Mouse (Mus musculus): ENCODE results near the gene Slc37a2. TPM values are rescaled to one million over a fixed set of nuclear protein-coding genes. Genes with fewer than 3 reads are reported as not detected.
A peak's percentile ranks its signal among the peaks of the same experiment; 100 is the strongest.

The Slc37a2 gene
- total and polyA plus RNA-seq, 3 experiments = 8.9 to 14.5 (median 13.0) TPM

DNA sequence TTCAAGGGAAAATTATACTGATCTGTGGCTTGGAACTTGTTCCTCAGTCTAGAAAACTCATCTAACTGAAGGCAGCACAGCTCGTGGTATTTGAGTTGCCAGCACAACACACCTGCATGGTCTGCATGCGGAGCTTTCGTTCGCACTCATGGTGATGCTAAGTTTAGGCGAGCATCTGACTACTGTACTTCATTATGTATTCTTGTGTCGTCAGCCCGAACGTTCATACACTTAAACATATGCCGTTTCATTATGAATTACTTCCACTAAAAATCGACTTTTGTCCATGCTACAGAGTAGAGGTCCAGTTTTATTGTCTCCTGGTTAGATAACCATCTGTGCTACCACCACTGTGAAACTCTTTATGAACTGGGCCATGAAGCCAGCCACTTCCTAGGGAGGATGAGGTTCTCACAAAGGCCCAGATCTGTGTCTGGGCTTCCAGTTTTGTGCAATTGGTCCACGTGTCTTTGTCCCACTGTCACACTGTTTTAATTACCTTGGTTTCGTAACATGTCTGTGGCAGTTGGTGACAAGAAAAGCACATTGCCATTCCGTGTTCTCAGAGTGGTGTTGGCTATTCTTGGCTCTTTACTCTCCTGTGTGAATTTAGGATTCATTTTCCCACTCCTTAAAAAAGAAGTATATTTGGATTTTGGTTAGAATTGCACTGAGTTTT is 42.3 kb downstream of the Slc37a2 start:
- H3K4me1 ChIP-seq (ENCODE audit: control insufficient read depth in 1 of 2, insufficient read depth in 2 of 2) = peaks cover 2 to 15% of the 10 kb centered on the region in 2 experiments; a peak in 3 of 4 replicates
- dilution Hi-C loops (cut with MboI; ENCODE audit: extremely low pct_ligation_motif_present, extremely low pct_unique_long_range_greater_than_20kb, low sequenced_read_pairs) (no loop called here), in situ Hi-C loops (cut with MboI; ENCODE audit: low pct_ligation_motif_present, low pct_unique_long_range_greater_than_20kb, low sequenced_read_pairs) (no loop called here)
- TF ChIP-seq CHD1 (IDR thresholded peaks at IDR 0.05; ENCODE audit: low read depth, low read length) (no peak), MAFK (IDR thresholded peaks at IDR 0.05; ENCODE audit: insufficient replicate concordance, low read length) (no peak), SMC3 (IDR thresholded peaks at IDR 0.05; ENCODE audit: low read depth, low read length) (no peak), USF2 (conservative IDR thresholded peaks at IDR 0.05; ENCODE audit: low read depth, low read length) (no peak), CTCF (conservative IDR thresholded peaks at IDR 0.05 in 1 of 2, IDR thresholded peaks at IDR 0.05 in 1 of 2; ENCODE audit: low read depth in 2 of 2, low read length in 2 of 2) (no peak), TBP (conservative IDR thresholded peaks at IDR 0.05; ENCODE audit: low read depth, low read length) (no peak), NRF1 (IDR thresholded peaks at IDR 0.05; ENCODE audit: low read depth, low read length) (no peak), ZKSCAN1 (IDR thresholded peaks at IDR 0.05; ENCODE audit: borderline replicate concordance, low read depth, low read length) (no peak), ZNF384 (IDR thresholded peaks at IDR 0.05; ENCODE audit: low read depth, low read length) (no peak), GABPA (IDR thresholded peaks at IDR 0.05; ENCODE audit: insufficient replicate concordance, low read depth, low read length) (no peak), JUND (conservative IDR thresholded peaks at IDR 0.05; ENCODE audit: low read depth, low read length) (no peak), RAD21 (IDR thresholded peaks at IDR 0.05; ENCODE audit: low read depth, low read length) (no peak), EP300 (IDR thresholded peaks at IDR 0.05; ENCODE audit: low read length) (no peak), MAX (IDR thresholded peaks at IDR 0.05; ENCODE audit: low read length) (no peak), UBTF (IDR thresholded peaks at IDR 0.05; ENCODE audit: low read depth, low read length) (no peak), PAX5 (IDR thresholded peaks at IDR 0.05; ENCODE audit: low read length) (no peak)
- no peaks in the 10 kb centered on the region for H3K79me2 ChIP-seq (replicated peaks; ENCODE audit: control insufficient read depth, extremely low read depth, insufficient read depth, poor library complexity, severe bottlenecking)
- no peaks in the 10 kb centered on the region for H3K27me3 ChIP-seq (replicated peaks)
- H3K4me3 ChIP-seq (replicated peaks in 1 of 3; ENCODE audit: low read depth in 2 of 3, low read length in 2 of 3, poor library complexity in 1 of 3) = no peak overlapping the region
- H3K27ac ChIP-seq (ENCODE audit: insufficient read depth, low read depth) = no peak overlapping the region
- H3K36me3 ChIP-seq (replicated peaks in 1 of 2; ENCODE audit: control insufficient read depth in 1 of 2, insufficient read depth in 1 of 2, low read length in 1 of 2) = no peaks in the 10 kb centered on the region
- H3K4me2 ChIP-seq (ENCODE audit: insufficient read depth, low read depth, poor library complexity, severe bottlenecking) = no peak overlapping the region
- no peaks in the 10 kb centered on the region for H3K9me3 ChIP-seq (replicated peaks; ENCODE audit: low read length)
- H3K9ac ChIP-seq (ENCODE audit: insufficient read depth, low read depth) = no peak overlapping the region
- no peak for DNase-seq (ENCODE audit: extremely low read depth)

DNA sequence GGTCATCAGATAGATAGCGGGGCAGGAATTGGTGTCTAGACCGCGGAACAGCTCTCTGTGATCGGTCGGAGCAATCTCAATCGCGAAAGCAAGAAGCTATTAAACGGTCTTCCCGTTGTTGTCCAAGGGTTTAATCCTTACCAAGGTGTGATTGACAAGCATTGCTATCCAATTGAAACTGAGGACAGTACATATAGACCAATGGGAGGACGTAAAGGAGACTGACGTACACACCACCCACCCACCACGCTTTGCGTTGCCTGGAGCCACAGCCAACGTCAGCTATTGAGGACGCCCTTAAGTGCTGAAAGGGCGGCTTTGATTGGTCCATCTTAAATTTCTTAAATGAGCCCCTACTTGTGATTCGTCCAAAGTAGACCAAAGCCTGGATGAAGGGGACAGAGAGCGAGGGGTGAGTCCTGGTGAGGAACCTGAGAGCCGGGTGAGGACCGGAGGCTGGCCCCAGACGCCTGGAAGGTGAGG is 47.6 kb downstream of the Slc37a2 start, which contains the start of gene Tmem218:
TSS of gene Tmem218 (plus strand) at position 295 of the 483 bp plus-strand sequence.
- TF ChIP-seq MXI1 (IDR thresholded peaks at IDR 0.05; ENCODE audit: low read depth, low read length) = peak; percentile 84; the same call in 1 of the 2 replicates
- 0 out of 2 replicates have a peak, but pooled peaks have one; percentile 11 for TF ChIP-seq NRF1 (IDR thresholded peaks at IDR 0.05; ENCODE audit: low read depth, low read length)
- TF ChIP-seq ZMIZ1 (IDR thresholded peaks at IDR 0.05; ENCODE audit: low read depth, low read length) = 0 out of 2 replicates have a peak, but pooled peaks have one; percentile 54
- TF ChIP-seq GABPA (IDR thresholded peaks at IDR 0.05; ENCODE audit: insufficient replicate concordance, low read depth, low read length) = peak; percentile 73
- TF ChIP-seq ZKSCAN1 (IDR thresholded peaks at IDR 0.05; ENCODE audit: borderline replicate concordance, low read depth, low read length) = no peak
- TF ChIP-seq ETS1 (conservative IDR thresholded peaks at IDR 0.05; ENCODE audit: low read depth, low read length) = no peak
- TF ChIP-seq POLR2AphosphoS2 (IDR thresholded peaks at IDR 0.05; ENCODE audit: low read depth, low read length) = no peak
- TF ChIP-seq SIN3A (IDR thresholded peaks at IDR 0.05; ENCODE audit: low read length) = peak; percentile 52; the same call in 1 of the 2 replicates
- TF ChIP-seq POLR2A (IDR thresholded peaks at IDR 0.05; ENCODE audit: low read depth, low read length) = peak; percentile 67; the same call in 1 of the 2 replicates
- no peak for TF ChIP-seq CHD1 (IDR thresholded peaks at IDR 0.05; ENCODE audit: low read depth, low read length)
- TF ChIP-seq CHD2 (IDR thresholded peaks at IDR 0.05; ENCODE audit: low read length) = peak; percentile 95
- TF ChIP-seq TBP (conservative IDR thresholded peaks at IDR 0.05; ENCODE audit: low read depth, low read length) = peak; percentile 90
- peak; percentile 37 for TF ChIP-seq NELFE (IDR thresholded peaks at IDR 0.05; ENCODE audit: low read depth, low read length)
- TF ChIP-seq ELF1 (IDR thresholded peaks at IDR 0.05; ENCODE audit: low read depth, low read length) = peak; percentile 53; the same call in 1 of the 2 replicates
- peak; percentile 59 for TF ChIP-seq HCFC1 (IDR thresholded peaks at IDR 0.05; ENCODE audit: low read depth, low read length)
- Histone ChIP-seq H3K36me3 (replicated peaks in 1 of 2; ENCODE audit: control insufficient read depth in 1 of 2, insufficient read depth in 1 of 2, low read length in 1 of 2) (no peaks in the 10 kb centered on the region), H3K4me1 (ENCODE audit: control insufficient read depth in 1 of 2, insufficient read depth in 2 of 2) (peaks cover 1 to 17% of the 10 kb centered on the region in 2 experiments; a peak in 3 of 4 replicates), H3K4me3 (replicated peaks in 1 of 3; ENCODE audit: low read depth in 2 of 3, low read length in 2 of 3, poor library complexity in 1 of 3) (peak within 1 kb of the TSS; percentile 69 to 75 (median 69)), H3K9me3 (replicated peaks; ENCODE audit: low read length) (no peaks in the 10 kb centered on the region), H3K79me2 (replicated peaks; ENCODE audit: control insufficient read depth, extremely low read depth, insufficient read depth, poor library complexity, severe bottlenecking) (no peaks in the 10 kb centered on the region), H3K9ac (ENCODE audit: insufficient read depth, low read depth) (peak within 1 kb of the TSS; percentile 72), H3K27me3 (replicated peaks) (no peaks in the 10 kb centered on the region), H3K27ac (ENCODE audit: insufficient read depth, low read depth) (no peak within 1 kb of the TSS), H3K4me2 (ENCODE audit: insufficient read depth, low read depth, poor library complexity, severe bottlenecking) (peak within 1 kb of the TSS; percentile 65)
- in situ Hi-C loops (cut with MboI; ENCODE audit: low pct_ligation_motif_present, low pct_unique_long_range_greater_than_20kb, low sequenced_read_pairs) = no loop called here
- peak; percentile 98 for DNase-seq (ENCODE audit: extremely low read depth)
- dilution Hi-C loops (cut with MboI; ENCODE audit: extremely low pct_ligation_motif_present, extremely low pct_unique_long_range_greater_than_20kb, low sequenced_read_pairs) = no loop called here

Measured in CH12.LX (cell line).